ENCODE assay signal across 23 mouse cellular contexts in genomic region chr10:89532451-89532850, GRCm38 (mm10). TPM values are rescaled to one million over a fixed set of nuclear protein-coding genes. Genes with fewer than 3 reads are reported as not detected.
DNase-seq lines count a peak whose midpoint lies in the region; ATAC-seq and TF ChIP-seq lines count a peak whose summit lies in the region.
"Had no signal": no experiment of that assay in that cellular context is flagged by ENCODE, and none has a peak within 500 bp of the region (broad histone marks: within the 10 kb centered on the region; RNA-seq: fewer than 3 reads in every experiment).

No protein-coding gene starts in this region.

- TF ChIP-seq CTCF in liver, postnatal 0 days (IDR thresholded peaks at IDR 0.05; ENCODE audit: low read depth), result no peak

- no peaks in the 10 kb centered on the region for H3K9me3 ChIP-seq in heart, embryonic 16.5 days (replicated peaks; ENCODE audit: control insufficient read depth, low read length)
- H3K9me3 ChIP-seq in liver, embryonic 12.5 days (replicated peaks), result no peaks in the 10 kb centered on the region
- no peaks in the 10 kb centered on the region for H3K9me3 ChIP-seq in liver, postnatal 0 days (ENCODE audit: low read length)
- H3K9me3 ChIP-seq in midbrain, embryonic 10.5 days (replicated peaks), result no peaks in the 10 kb centered on the region
- H3K9me3 ChIP-seq: forebrain, embryonic 10.5 days; hindbrain, embryonic 13.5 days; midbrain, embryonic 12.5 days; neural tube, embryonic 12.5 days had no signal

- peaks cover 36% of the 10 kb centered on the region for H3K4me1 ChIP-seq in heart, embryonic 16.5 days (ENCODE audit: control insufficient read depth, insufficient read depth, low read length)
- no peaks in the 10 kb centered on the region; the same call in 1 of the 2 replicates for H3K4me1 ChIP-seq in liver, embryonic 12.5 days
- H3K4me1 ChIP-seq in liver, postnatal 0 days (ENCODE audit: insufficient read depth), result peaks cover 26% of the 10 kb centered on the region
- H3K4me1 ChIP-seq in midbrain, embryonic 10.5 days, result no peaks in the 10 kb centered on the region
- H3K4me1 ChIP-seq: forebrain, embryonic 10.5 days; neural tube, embryonic 12.5 days had no signal

- no peak overlapping the region for H3K27ac ChIP-seq in heart, embryonic 16.5 days (ENCODE audit: low read length)
- no peak overlapping the region for H3K27ac ChIP-seq in liver, embryonic 12.5 days
- H3K27ac ChIP-seq in liver, postnatal 0 days (ENCODE audit: low read depth), result peak overlapping the region; percentile 86
- H3K27ac ChIP-seq in midbrain, embryonic 10.5 days (replicated peaks), result no peak overlapping the region
- H3K27ac ChIP-seq: forebrain, embryonic 10.5 days; hindbrain, embryonic 13.5 days; midbrain, embryonic 12.5 days; neural tube, embryonic 12.5 days had no signal

- no peak overlapping the region for H3K9ac ChIP-seq in heart, embryonic 16.5 days (ENCODE audit: low read length)
- H3K9ac ChIP-seq in liver, embryonic 12.5 days, result no peak overlapping the region
- H3K9ac ChIP-seq in liver, postnatal 0 days (replicated peaks), result peak overlapping the region; percentile 48
- H3K9ac ChIP-seq: forebrain, postnatal 0 days; hindbrain, embryonic 13.5 days; midbrain, embryonic 12.5 days; neural tube, embryonic 12.5 days had no signal

- H3K4me2 ChIP-seq in heart, embryonic 16.5 days (ENCODE audit: low read depth, low read length), result peak overlapping the region; percentile 46
- 0 out of 2 replicates have a peak overlapping the region, but pooled peaks have one; percentile 22 for H3K4me2 ChIP-seq in liver, embryonic 12.5 days
- H3K4me2 ChIP-seq in liver, postnatal 0 days (ENCODE audit: low read depth, low read length), result peak overlapping the region; percentile 69
- H3K4me2 ChIP-seq: hindbrain, embryonic 13.5 days; midbrain, embryonic 12.5 days; neural tube, embryonic 12.5 days had no signal

- peak overlapping the region; percentile 15; the same call in 1 of the 2 replicates for H3K4me3 ChIP-seq in heart, embryonic 16.5 days (ENCODE audit: low read length)
- no peak overlapping the region for H3K4me3 ChIP-seq in liver, embryonic 12.5 days
- H3K4me3 ChIP-seq in liver, postnatal 0 days (ENCODE audit: low read depth, low read length), result peak overlapping the region; percentile 46
- no peak overlapping the region for H3K4me3 ChIP-seq in midbrain, embryonic 10.5 days
- H3K4me3 ChIP-seq: forebrain, embryonic 10.5 days; hindbrain, embryonic 13.5 days; midbrain, embryonic 12.5 days; neural tube, embryonic 12.5 days had no signal

- intact Hi-C loops in heart, postnatal 14 days (cut with DNase I), result no loop called here

- no peak for TF ChIP-seq EP300 in liver, postnatal 0 days (IDR thresholded peaks at IDR 0.05; ENCODE audit: low read depth)

- H3K36me3 ChIP-seq in heart, embryonic 16.5 days (ENCODE audit: control insufficient read depth, insufficient read depth), result no peaks in the 10 kb centered on the region
- H3K36me3 ChIP-seq in liver, embryonic 12.5 days, result no peaks in the 10 kb centered on the region
- no peaks in the 10 kb centered on the region for H3K36me3 ChIP-seq in liver, postnatal 0 days (replicated peaks; ENCODE audit: insufficient read depth, low read length)
- H3K36me3 ChIP-seq in midbrain, embryonic 10.5 days, result no peaks in the 10 kb centered on the region
- H3K36me3 ChIP-seq: forebrain, embryonic 10.5 days; hindbrain, embryonic 13.5 days; midbrain, embryonic 12.5 days; neural tube, embryonic 12.5 days had no signal

- DNase-seq in adrenal gland, adult 2 months, result peak; percentile 27
- no peak for DNase-seq in adrenal gland, postnatal 4 days (ENCODE audit: low spot score in 2 of 2)
- DNase-seq in heart, postnatal 14 days, result no peak
- no peak for DNase-seq in liver
- no peak for DNase-seq in liver, postnatal 0 days
- no peak for DNase-seq in midbrain, embryonic 10.5 days (ENCODE audit: low spot score)
- DNase-seq: forebrain, postnatal 0 days; gastrocnemius, postnatal 25 days; layer of hippocampus, postnatal 36 days; lung, adult 2 months; lung, postnatal 14 days; right cerebral cortex, postnatal 25 days; thymus, postnatal 14 days had no signal

- 70% methylated on average over 5 of the region's 5 CpGs for WGBS in heart, embryonic 16.5 days
- 78% methylated on average over 5 of the region's 5 CpGs for WGBS in liver, embryonic 12.5 days (ENCODE audit: insufficient replicate concordance)
- 58% methylated on average over 5 of the region's 5 CpGs for WGBS in liver, postnatal 0 days (ENCODE audit: insufficient replicate concordance)
- WGBS in midbrain, embryonic 10.5 days, result 89% methylated on average over 5 of the region's 5 CpGs

- no peak for ATAC-seq in heart, embryonic 16.5 days (replicated peaks; ENCODE audit: extremely low read depth, insufficient read depth, low FRiP score)
- ATAC-seq in liver, embryonic 12.5 days, result no peak
- no peak; the same call in 1 of the 2 replicates for ATAC-seq in liver, postnatal 0 days
- ATAC-seq: forebrain, postnatal 0 days; inflammation-experienced regulatory T-cells, adult 6 months had no signal

- no peaks in the 10 kb centered on the region for H3K27me3 ChIP-seq in heart, embryonic 16.5 days (ENCODE audit: control insufficient read depth, insufficient read depth, low read length)
- no peaks in the 10 kb centered on the region for H3K27me3 ChIP-seq in liver, embryonic 12.5 days (replicated peaks)
- no peaks in the 10 kb centered on the region for H3K27me3 ChIP-seq in liver, postnatal 0 days (ENCODE audit: insufficient read depth, low read length)
- no peaks in the 10 kb centered on the region for H3K27me3 ChIP-seq in midbrain, embryonic 10.5 days (ENCODE audit: low read depth, poor library complexity, severe bottlenecking)
- H3K27me3 ChIP-seq: hindbrain, embryonic 13.5 days; midbrain, embryonic 12.5 days; neural tube, embryonic 12.5 days had no signal

RNA-seq across cellular contexts. Expression of gene Nr1h4, which starts 0.9 kb away (rescaled TPM):
- total RNA-seq in adrenal gland, adult 2 months (2021), result 10 to 100 TPM; 20.3 to 23.5 TPM
- 6.3 and 8.4 TPM in 2 replicates for polyA plus RNA-seq in adrenal gland, adult 2 months (2012; rRNA removed)
- 10 to 100 TPM; 21.0 to 27.0 TPM for total RNA-seq in adrenal gland, postnatal 4 days (2021)
- 0.99 and 1.2 TPM in 2 replicates for polyA plus RNA-seq in heart, embryonic 16.5 days (2015; fragmentation: Nextera tagmentation; extraction: Ambion mirVana)
- under 1 TPM; 0.51 to 0.53 TPM for total RNA-seq in heart, postnatal 14 days (2021)
- polyA plus RNA-seq in liver, embryonic 12.5 days (2016; fragmentation: Nextera tagmentation; extraction: Ambion mirVana), result 2.2 and 2.8 TPM in 2 replicates
- polyA plus RNA-seq in liver, postnatal 0 days (2015; fragmentation: Nextera tagmentation; extraction: Ambion mirVana), result 35.9 and 43.5 TPM in 2 replicates
- 0.07 and 0.20 TPM in 2 replicates for polyA plus RNA-seq in midbrain, embryonic 10.5 days (2016; fragmentation: Nextera tagmentation; extraction: Ambion mirVana)
- total RNA-seq: forebrain, postnatal 0 days; gastrocnemius, postnatal 25 days; megakaryocyte progenitor cell, adult 5-6 weeks had no signal
- polyA plus RNA-seq: embryonic facial prominence, embryonic 11.5 days; forebrain, embryonic 10.5 days; forebrain, postnatal 0 days; hindbrain, embryonic 13.5 days; inflammation-experienced regulatory T-cells, adult 6 months; limb, embryonic 11.5 days; midbrain, embryonic 12.5 days; neural tube, embryonic 12.5 days had no signal

Comparison
In these comparisons a context has a peak if more than half of its experiments do, and no peak if none do; other contexts are left out.
1. H3K4me3 ChIP-seq: peak in heart, embryonic 16.5 days (single experiment) and liver, postnatal 0 days (single experiment); none in liver, embryonic 12.5 days (single experiment) and midbrain, embryonic 10.5 days (single experiment).
2. Peak in every context shown above with its lines, with median percentiles within 50 percentile points of each other: H3K4me2 ChIP-seq.